Comparison of ENCODE assay signal across 7 mouse cellular contexts in the genomic region with DNA sequence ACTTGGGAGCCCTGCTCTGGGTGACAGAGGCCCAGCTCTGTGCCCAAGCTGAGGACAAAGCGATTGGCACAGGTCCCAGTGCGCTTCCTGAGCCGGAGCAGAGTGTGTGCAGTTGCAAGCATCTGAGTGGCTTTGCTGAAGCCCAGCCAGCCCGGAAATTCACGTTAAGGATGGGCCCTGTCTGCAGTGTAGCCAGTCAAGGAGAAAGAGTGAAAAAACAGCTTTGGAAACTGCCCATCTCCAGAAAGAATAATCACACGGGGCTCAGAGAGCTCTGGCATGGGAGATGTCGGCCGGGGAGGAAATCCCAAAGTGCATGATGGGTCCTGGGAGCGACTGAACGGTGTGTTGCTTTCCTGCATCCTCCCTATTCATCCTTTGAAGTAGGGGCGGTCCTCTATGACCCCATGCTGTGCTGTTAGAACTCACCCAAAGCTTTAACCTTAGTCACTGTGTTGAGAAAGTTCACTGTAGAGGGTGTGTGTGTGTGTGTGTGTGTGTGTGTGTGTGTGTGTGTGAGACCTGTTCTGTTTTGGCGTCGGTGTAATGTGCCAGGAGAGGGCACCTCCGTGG. TPM values are rescaled to one million over a fixed set of nuclear protein-coding genes. Genes with fewer than 3 reads are reported as not detected.
DNase-seq lines count a peak whose midpoint lies in the region; ATAC-seq lines count a peak whose summit lies in the region.

No protein-coding gene starts in this region.

- WGBS in intestine, embryonic 14.5 days: 41% methylated on average over 14 of the region's 14 CpGs
- WGBS in midbrain, embryonic 12.5 days: 26% methylated on average over 14 of the region's 14 CpGs

- H3K4me3 ChIP-seq in intestine, embryonic 14.5 days (ENCODE audit: low read depth, low read length): no peak overlapping the region
- 0 out of 2 replicates have a peak overlapping the region, but pooled peaks have one; percentile 2 for H3K4me3 ChIP-seq in midbrain, embryonic 12.5 days

- DNase-seq in adrenal gland, postnatal 25 days: peak; percentile 78
- DNase-seq in gastrocnemius, postnatal 36 days: peak; percentile 17 to 27
- peak; percentile 72 for DNase-seq in intestine, embryonic 14.5 days (ENCODE audit: low spot score)
- DNase-seq in left cerebral cortex, postnatal 25 days (ENCODE audit: low spot score in 2 of 2): peak; percentile 42 to 60
- DNase-seq in splenic B cell, adult 2 months (ENCODE audit: low read depth, low spot score): peak; percentile 39

- no peaks in the 10 kb centered on the region for H3K27me3 ChIP-seq in intestine, embryonic 14.5 days (replicated peaks; ENCODE audit: control insufficient read depth, insufficient read depth, low read length)
- 0 out of 2 replicates have a peak, but pooled peaks cover 6% of the 10 kb centered on the region for H3K27me3 ChIP-seq in midbrain, embryonic 12.5 days
- no peaks in the 10 kb centered on the region for H3K27me3 ChIP-seq in splenic B cell, adult 2 months (ENCODE audit: control insufficient read depth, insufficient read depth, low read length, poor library complexity, severe bottlenecking)

- peaks cover 9% of the 10 kb centered on the region; the same call in 1 of the 2 replicates for H3K4me1 ChIP-seq in intestine, embryonic 14.5 days (replicated peaks; ENCODE audit: control insufficient read depth, insufficient read depth, low read length)
- peaks cover 24% of the 10 kb centered on the region for H3K4me1 ChIP-seq in midbrain, embryonic 12.5 days

- H3K27ac ChIP-seq in intestine, embryonic 14.5 days (ENCODE audit: low read depth): peak overlapping the region; percentile 65; the same call in 1 of the 2 replicates
- H3K27ac ChIP-seq in midbrain, embryonic 12.5 days (replicated peaks): peak overlapping the region; percentile 74

- ATAC-seq in common myeloid progenitor, adult 5-6 weeks (replicated peaks; ENCODE audit: low read depth, poor library complexity, severe bottlenecking): peak; percentile 65
- 0 out of 2 replicates have a peak, but pooled peaks have one; percentile 50 for ATAC-seq in intestine, embryonic 14.5 days (replicated peaks; ENCODE audit: low FRiP score, low TSS enrichment, low read depth)
- peak; percentile 89 for ATAC-seq in midbrain, embryonic 12.5 days (ENCODE audit: low FRiP score, low read depth)

- H3K36me3 ChIP-seq in intestine, embryonic 14.5 days (ENCODE audit: control insufficient read depth, insufficient read depth, low read length): no peaks in the 10 kb centered on the region
- H3K36me3 ChIP-seq in midbrain, embryonic 12.5 days: no peaks in the 10 kb centered on the region
- peaks cover 13% of the 10 kb centered on the region for H3K36me3 ChIP-seq in splenic B cell, adult 2 months (ENCODE audit: control insufficient read depth, insufficient read depth, low read length, poor library complexity, severe bottlenecking)

- H3K4me2 ChIP-seq in intestine, embryonic 14.5 days (ENCODE audit: low read length): peak overlapping the region; percentile 40
- peak overlapping the region; percentile 41 for H3K4me2 ChIP-seq in midbrain, embryonic 12.5 days (replicated peaks)

- intact Hi-C loops in gastrocnemius, postnatal 36 days (cut with DNase I): no loop called here
- intact Hi-C loops in left cerebral cortex, postnatal 25 days (cut with DNase I): no loop called here

- no peaks in the 10 kb centered on the region for H3K9me3 ChIP-seq in intestine, embryonic 14.5 days (ENCODE audit: control insufficient read depth, low read length)
- no peaks in the 10 kb centered on the region for H3K9me3 ChIP-seq in midbrain, embryonic 12.5 days

- H3K9ac ChIP-seq in intestine, embryonic 14.5 days (ENCODE audit: low read length): 0 out of 2 replicates have a peak overlapping the region, but pooled peaks have one; percentile 23
- H3K9ac ChIP-seq in midbrain, embryonic 12.5 days (replicated peaks): peak overlapping the region; percentile 46; the same call in 1 of the 2 replicates

RNA-seq across cellular contexts. Expression of a gene that starts 5.5 kb away (rescaled TPM):
- 0.95 and 1.6 TPM in 2 replicates for total RNA-seq in adrenal gland, postnatal 25 days (2021)
- 23.2 and 25.9 TPM in 2 replicates for total RNA-seq in common myeloid progenitor, adult 5-6 weeks (2017)
- total RNA-seq in gastrocnemius, postnatal 36 days (2021): under 1 TPM; 0.27 to 0.28 TPM
- polyA plus RNA-seq in intestine, embryonic 14.5 days (2014; fragmentation: Nextera tagmentation; extraction: Ambion mirVana): 0.51 and 0.55 TPM in 2 replicates
- 1 to 10 TPM; 2.2 to 2.8 TPM for total RNA-seq in left cerebral cortex, postnatal 25 days (2021)
- 0.20 and 0.51 TPM in 2 replicates for polyA plus RNA-seq in midbrain, embryonic 12.5 days (2016; fragmentation: Nextera tagmentation; extraction: Ambion mirVana)

Comparison
In these comparisons a context has a peak if more than half of its experiments do, and no peak if none do; other contexts are left out.
1. DNase-seq: peak in every context shown above with its lines; median percentile 78 in adrenal gland, postnatal 25 days; 72 in intestine, embryonic 14.5 days; 51 in left cerebral cortex, postnatal 25 days; 39 in splenic B cell, adult 2 months; 22 in gastrocnemius, postnatal 36 days.